Mouse (Mus musculus) megakaryocyte progenitor cell, adult 5-6 weeks (primary cell): ENCODE data around the gene Olfr522. TPM values are rescaled to one million over a fixed set of nuclear protein-coding genes. Genes with fewer than 3 reads are reported as not detected.

Experiments
- ATAC-seq: replicated peaks from 2 replicates; pipeline ENCODE4 v1.8.0; 2016; ENCODE audit warnings: mild to moderate bottlenecking, moderate TSS enrichment, inconsistent platforms; ENCODE audit not compliant: poor library complexity
- total RNA-seq, 2 experiments: library from RNA; stranded (forward) in 1 of 2; stranded (reverse) in 1 of 2; fragments of 157-497, 149-512 nt in 1 of 2; fragments of 200-1000 nt in 1 of 2; gene quantifications; 2 replicates each; pipeline versions ENCODE4 v1.2.3 to v1.2.4; 2015 to 2017

Gene Olfr522
- total RNA-seq, 2 experiments from 2014 or later, result not detected

GRCm38 (mm10) chr7:140167950-140168349 lies 3.4 kb upstream of the Olfr522 start:
- ATAC-seq, result no peak

- no peak for ATAC-seq
These were observed 4.2 kb downstream of the Olfr522 start for GRCm38 (mm10) chr7:140160363-140160762.

GRCm38 (mm10) chr7:140154218-140154927 lies 10.2 kb downstream of the Olfr522 start, which contains the start of gene Sprn:
Gene Sprn (minus strand): TSS chr7:140154877.
- no peak for ATAC-seq

- no peak for ATAC-seq
These were observed 10.7 kb downstream of the Olfr522 start for GRCm38 (mm10) chr7:140153829-140154217.

- ATAC-seq, result peak; percentile 39; the same call in 1 of the 2 replicates
These were observed 11.2 kb downstream of the Olfr522 start for GRCm38 (mm10) chr7:140153383-140153782.

GRCm38 (mm10) chr7:140144550-140144949 lies 20.0 kb downstream of the Olfr522 start:
- ATAC-seq, result no peak

- peak; percentile 67 for ATAC-seq
These were observed 23.2 kb downstream of the Olfr522 start for GRCm38 (mm10) chr7:140141350-140141749.

GRCm38 (mm10) chr7:140138021-140138310 lies 26.6 kb downstream of the Olfr522 start:
- no peak for ATAC-seq

- peak; percentile 70 for ATAC-seq
These were observed 27.2 kb downstream of the Olfr522 start, which contains the start of gene Mtg1 for GRCm38 (mm10) chr7:140137135-140138020. Gene Mtg1 (plus strand): TSS chr7:140137564.

GRCm38 (mm10) chr7:140135106-140135770 lies 29.3 kb downstream of the Olfr522 start:
- ATAC-seq, result peak; percentile 7; the same call in 1 of the 2 replicates

- peak; percentile 38 for ATAC-seq
These were observed 30.5 kb downstream of the Olfr522 start for GRCm38 (mm10) chr7:140134033-140134432.

GRCm38 (mm10) chr7:140132184-140132583 lies 32.4 kb downstream of the Olfr522 start:
- ATAC-seq, result peak; percentile 54

- 0 out of 2 replicates have a peak, but pooled peaks have one; percentile 2 for ATAC-seq
These were observed 36.7 kb downstream of the Olfr522 start for GRCm38 (mm10) chr7:140127911-140128310.

- ATAC-seq, result no peak
These were observed 37.6 kb downstream of the Olfr522 start for GRCm38 (mm10) chr7:140126934-140127333.

GRCm38 (mm10) chr7:140126022-140126350 lies 38.6 kb downstream of the Olfr522 start:
- ATAC-seq, result no peak

GRCm38 (mm10) chr7:140125278-140126021 lies 39.1 kb downstream of the Olfr522 start:
- peak; percentile 93 for ATAC-seq

GRCm38 (mm10) chr7:140124382-140124781 lies 40.2 kb downstream of the Olfr522 start:
- ATAC-seq, result no peak

- no peak for ATAC-seq
These were observed 41.8 kb downstream of the Olfr522 start for GRCm38 (mm10) chr7:140122765-140123164.

- no peak for ATAC-seq
These were observed 43.1 kb downstream of the Olfr522 start for GRCm38 (mm10) chr7:140121338-140121910.

- ATAC-seq, result no peak
These were observed 44.1 kb downstream of the Olfr522 start for GRCm38 (mm10) chr7:140120484-140120883.
